Mouse (Mus musculus) CD4-positive, CD25-positive, alpha-beta regulatory T cell, adult 4 months (primary cell): ENCODE measurements around the gene Pskh1. TPM values are rescaled to one million over a fixed set of nuclear protein-coding genes. Genes with fewer than 3 reads are reported as not detected.

Source experiments
- ATAC-seq: one replicate; pipeline ENCODE4 v1.8.0; 2017
- polyA plus RNA-seq, 2 experiments: library from polyadenylated mRNA; unstranded; fragments of 100-300 nt; shearing (Covaris generic); gene quantifications; one replicate each; pipeline ENCODE4 v1.2.1; 2017

Gene Pskh1
- polyA plus RNA-seq, 2 experiments from 2014 or later, result 10.6 to 18.1 TPM

DNA sequence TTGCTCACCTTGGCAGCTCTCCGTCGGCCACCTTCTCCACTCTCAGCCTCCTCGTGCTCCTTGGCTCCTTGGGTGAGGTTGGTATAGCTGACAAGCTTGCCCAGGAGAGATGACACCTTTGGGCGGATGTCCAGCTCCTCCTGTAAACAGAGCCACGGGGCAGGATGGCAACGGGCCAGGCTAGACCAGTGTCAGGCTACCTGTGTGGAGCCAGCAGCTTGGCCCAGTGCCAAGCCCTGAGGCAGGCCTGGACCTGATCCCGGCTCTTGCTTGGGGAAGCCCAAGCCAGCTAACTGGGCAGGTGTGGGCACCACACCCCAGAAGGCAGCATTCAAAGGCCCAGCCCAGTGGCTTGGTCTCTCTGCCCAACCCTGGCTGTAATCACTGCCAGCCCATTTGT is 59.1 kb downstream of the Pskh1 start:
- no peak for ATAC-seq

GRCm38 (mm10) chr8:105961101-105961500 is 60.9 kb downstream of the Pskh1 start:
- ATAC-seq, result no peak

- ATAC-seq, result no peak
Observed at GRCm38 (mm10) chr8:105961536-105961935, 61.3 kb downstream of the Pskh1 start.

DNA sequence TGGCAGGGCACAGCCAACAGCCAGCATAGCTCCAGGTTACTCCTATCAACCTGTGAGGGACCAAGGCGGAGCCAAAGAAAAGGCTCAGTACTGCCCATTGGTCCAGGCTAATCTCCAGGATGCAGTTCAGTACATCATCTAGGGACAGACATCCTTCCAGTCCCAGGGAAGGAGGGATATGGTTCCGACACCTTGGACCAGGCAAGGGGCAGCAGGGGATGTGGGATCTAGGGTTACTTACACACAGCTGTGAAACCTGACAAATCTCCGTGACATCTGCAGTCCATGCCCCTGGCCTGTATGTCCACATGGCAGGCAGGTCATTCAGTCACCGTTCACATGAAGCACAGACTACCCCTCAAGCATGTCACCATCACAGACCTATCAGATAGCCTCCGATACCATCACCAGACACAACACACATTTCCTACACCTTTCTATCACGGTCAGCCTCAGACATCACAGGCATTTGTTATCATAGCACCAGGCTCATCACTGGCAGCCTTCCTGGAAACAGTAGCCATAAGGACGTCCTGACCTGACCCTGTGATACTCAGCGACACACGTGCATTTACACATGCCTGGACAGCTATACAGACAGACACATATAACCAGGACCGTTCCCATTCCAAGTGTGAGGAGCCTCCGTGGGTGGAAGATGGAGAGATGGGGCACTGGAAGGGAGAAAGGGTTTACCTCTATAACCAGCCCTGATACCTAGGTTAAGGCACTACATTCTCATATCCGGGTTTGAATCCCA is 64.4 kb downstream of the Pskh1 start:
- no peak for ATAC-seq

- ATAC-seq, result peak; percentile 76
Observed at GRCm38 (mm10) chr8:105965266-105965904, 65.1 kb downstream of the Pskh1 start.

GRCm38 (mm10) chr8:105965905-105966341 is 65.7 kb downstream of the Pskh1 start, which contains the start of gene Slc12a4:
Slc12a4 (minus strand) TSS chr8:105966097.
- ATAC-seq, result peak; percentile 83

DNA sequence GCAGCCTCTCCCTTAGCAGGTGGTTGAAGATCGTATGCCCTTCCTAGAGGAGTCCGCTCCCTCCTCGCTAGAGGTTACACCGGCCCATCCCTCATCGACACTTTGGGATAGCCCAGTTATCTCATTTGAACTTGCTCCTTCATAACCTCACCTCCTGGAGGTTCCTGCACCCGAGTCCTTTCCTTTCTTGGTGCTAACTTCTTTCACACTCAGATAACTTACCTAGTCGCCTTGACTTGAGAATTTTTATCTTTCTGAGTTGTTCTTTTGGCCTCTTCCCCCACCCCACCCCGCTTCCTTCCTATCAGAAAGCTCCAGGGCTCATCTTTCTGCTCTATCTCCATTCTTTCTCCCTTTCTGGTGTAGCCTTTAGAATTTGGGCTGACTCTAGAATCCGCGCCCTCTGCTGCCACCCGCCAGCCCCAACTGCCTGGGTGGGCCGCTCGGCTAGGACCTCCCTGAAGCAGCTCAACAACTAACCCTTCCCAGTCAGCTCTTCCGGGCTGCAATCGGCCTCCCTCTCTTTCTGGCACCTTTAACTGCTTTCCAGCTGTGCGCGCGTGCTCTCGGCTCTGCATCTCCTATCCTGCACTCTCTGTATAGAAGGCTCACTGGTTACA is 66.6 kb downstream of the Pskh1 start:
- no peak for ATAC-seq

GRCm38 (mm10) chr8:105969367-105969766 is 69.1 kb downstream of the Pskh1 start:
- ATAC-seq, result no peak

GRCm38 (mm10) chr8:105971019-105971720 is 70.9 kb downstream of the Pskh1 start:
- no peak for ATAC-seq

GRCm38 (mm10) chr8:105975363-105975762 is 75.1 kb downstream of the Pskh1 start:
- no peak for ATAC-seq

DNA sequence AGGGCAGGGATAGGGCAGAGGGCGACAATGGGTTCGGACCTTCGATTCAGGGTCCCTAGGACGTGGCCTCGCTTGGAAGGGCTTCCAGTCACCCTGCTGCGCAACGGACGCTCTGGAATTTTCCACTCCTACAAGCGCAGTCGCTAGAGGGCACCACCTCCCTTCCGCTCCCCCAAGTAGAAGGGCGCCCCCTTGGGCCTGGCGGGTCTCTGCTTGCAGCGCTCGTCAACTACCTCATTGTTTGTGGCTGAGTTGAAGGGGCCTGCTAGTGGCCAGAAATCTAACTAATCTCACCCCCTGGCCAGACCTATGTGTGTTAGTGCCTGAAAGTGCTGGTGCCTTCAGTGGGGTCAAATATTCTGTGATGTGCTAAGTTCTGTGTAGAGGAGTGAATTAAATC is 79.1 kb downstream of the Pskh1 start, which contains the start of gene Dpep3:
Gene Dpep3 (minus strand): TSS at position 105 of the 400 bp plus-strand sequence.
- no peak for ATAC-seq

- ATAC-seq, result no peak
Observed at GRCm38 (mm10) chr8:105981146-105981545, 80.9 kb downstream of the Pskh1 start.

Other genes with a start within 250 kb of the Pskh1 start
- 1 to 10 TPM; 5.0 to 8.1 TPM for gene Carmil2, start 214.2 kb upstream of the Pskh1 start, polyA plus RNA-seq
- gene Acd, start 199.3 kb upstream of the Pskh1 start, polyA plus RNA-seq, result 100 to 1,000 TPM in 1 of 2 experiments, 10 to 100 TPM in 1; 70.0 to 102 TPM
- gene Pard6a, start 199.3 kb upstream of the Pskh1 start, polyA plus RNA-seq, result 10 to 100 TPM; 10.1 to 13.9 TPM
- not detected for gene 4933405L10Rik, start 192.8 kb upstream of the Pskh1 start, polyA plus RNA-seq
- 1 to 10 TPM; 2.7 to 2.8 TPM for gene Enkd1, start 192.2 kb upstream of the Pskh1 start, polyA plus RNA-seq
- 1 to 10 TPM; 2.6 to 3.7 TPM for gene Gfod2, start 141.8 kb upstream of the Pskh1 start, polyA plus RNA-seq
- gene Ranbp10, start 73.1 kb upstream of the Pskh1 start, polyA plus RNA-seq, result 1 to 10 TPM; 7.6 to 10.0 TPM
- under 1 TPM in 1 of 2 experiments, not detected in 1; 0.19 TPM for gene Tsnaxip1, start 72.7 kb upstream of the Pskh1 start, polyA plus RNA-seq
- 10 to 100 TPM; 14.1 to 23.3 TPM for gene Cenpt, start 47.2 kb upstream of the Pskh1 start, polyA plus RNA-seq
- gene Thap11, start 45.3 kb upstream of the Pskh1 start, polyA plus RNA-seq, result 1 to 10 TPM; 4.5 to 6.0 TPM
- 10 to 100 TPM in 1 of 2 experiments, 1 to 10 TPM in 1; 9.9 to 48.7 TPM for gene Nutf2, start 39.9 kb upstream of the Pskh1 start, polyA plus RNA-seq
- 10 to 100 TPM; 30.2 to 66.0 TPM for gene Edc4, start 19.6 kb upstream of the Pskh1 start, polyA plus RNA-seq
- gene Nrn1l, start 6.9 kb upstream of the Pskh1 start, polyA plus RNA-seq, result 1 to 10 TPM in 1 of 2 experiments, not detected in 1; 1.5 TPM
- gene Ctrl, start 33.4 kb downstream of the Pskh1 start, polyA plus RNA-seq, result 1 to 10 TPM; 1.6 to 3.6 TPM
- gene Psmb10, start 38.0 kb downstream of the Pskh1 start, polyA plus RNA-seq, result 100 to 1,000 TPM; 339 to 391 TPM
- under 1 TPM in 1 of 2 experiments, not detected in 1; 0.40 TPM for gene Lcat, start 42.9 kb downstream of the Pskh1 start, polyA plus RNA-seq
- gene Slc12a4, start 65.7 kb downstream of the Pskh1 start, polyA plus RNA-seq, result 1 to 10 TPM; 4.5 to 7.2 TPM
- gene Dpep3, start 79.0 kb downstream of the Pskh1 start, polyA plus RNA-seq, result not detected
- 10 to 100 TPM; 24.3 to 30.5 TPM for gene Dus2, start 90.9 kb downstream of the Pskh1 start, polyA plus RNA-seq
- not detected for gene Dpep2nb, start 105.5 kb downstream of the Pskh1 start, polyA plus RNA-seq
- 10 to 100 TPM in 1 of 2 experiments, 1 to 10 TPM in 1; 8.4 to 13.2 TPM for gene Ddx28, start 111.4 kb downstream of the Pskh1 start, polyA plus RNA-seq
- 10 to 100 TPM; 28.1 to 32.3 TPM for gene Nfatc3, start 158.4 kb downstream of the Pskh1 start, polyA plus RNA-seq
- not detected for gene Esrp2, start 236.5 kb downstream of the Pskh1 start, polyA plus RNA-seq
- gene Pla2g15, start 250.0 kb downstream of the Pskh1 start, polyA plus RNA-seq, result 1 to 10 TPM; 4.8 to 7.7 TPM